In the genomic region with DNA sequence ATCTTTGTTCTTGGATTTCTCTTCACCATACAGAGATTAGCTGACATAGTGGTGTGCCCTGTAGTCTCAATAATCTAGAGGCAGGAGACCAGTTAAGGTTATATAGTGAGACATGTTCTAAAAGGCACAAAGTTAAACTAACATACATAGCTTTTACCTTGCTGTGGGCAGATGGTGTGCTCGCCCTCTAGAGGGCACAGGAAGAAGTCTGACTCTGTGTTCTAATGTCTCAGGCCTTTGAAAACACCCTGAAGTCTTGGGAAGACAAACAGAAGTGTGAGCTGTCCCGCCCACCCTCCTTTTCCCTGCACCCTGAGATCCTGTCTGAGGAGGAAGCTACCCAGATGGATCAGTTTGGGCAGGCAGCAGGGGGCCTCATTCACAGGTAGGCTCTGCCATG, we compare ENCODE assay signal across 11 mouse cellular contexts.
DNase-seq lines count a peak whose midpoint lies in the region; ATAC-seq and TF ChIP-seq lines count a peak whose summit lies in the region.
"Had no signal": no experiment of that assay in that cellular context is flagged by ENCODE, and none has a peak within 500 bp of the region (broad histone marks: within the 10 kb centered on the region; RNA-seq: fewer than 3 reads in every experiment).

No protein-coding gene starts in this region.

- intact Hi-C loops in heart, adult 2 months (cut with DNase I) = no loop called here
- intact Hi-C loops in heart, postnatal 36 days (cut with DNase I) = no loop called here

- TF ChIP-seq POLR2A in heart, adult 2 months (IDR thresholded peaks at IDR 0.05; ENCODE audit: insufficient read depth, low read depth, low read length) = no peak
- TF ChIP-seq POLR2A in thymus, adult 2 months (IDR thresholded peaks at IDR 0.05; ENCODE audit: control insufficient read depth, extremely low read depth, insufficient read depth, low read length, poor library complexity) = no peak

- H3K9ac ChIP-seq in heart, adult 2 months (ENCODE audit: low read depth, low read length) = no peak overlapping the region
- no peak overlapping the region for H3K9ac ChIP-seq in stomach, postnatal 0 days (ENCODE audit: low read length)
- no peak overlapping the region for H3K9ac ChIP-seq in hindbrain, embryonic 16.5 days (ENCODE audit: low read depth, low read length)
- H3K9ac ChIP-seq: embryonic facial prominence, embryonic 12.5 days had no signal

- no peak overlapping the region for H3K27ac ChIP-seq in heart, adult 2 months
- H3K27ac ChIP-seq in thymus, adult 2 months (ENCODE audit: control insufficient read depth, insufficient read depth, low read length) = no peak overlapping the region
- no peak overlapping the region for H3K27ac ChIP-seq in stomach, postnatal 0 days (replicated peaks)
- no peak overlapping the region for H3K27ac ChIP-seq in hindbrain, embryonic 16.5 days (ENCODE audit: low read depth, low read length)
- H3K27ac ChIP-seq: embryonic facial prominence, embryonic 12.5 days had no signal

- peak; percentile 65 for TF ChIP-seq CTCF in heart, adult 2 months (IDR thresholded peaks at IDR 0.05)
- no peak for TF ChIP-seq CTCF in thymus, adult 2 months (IDR thresholded peaks at IDR 0.05; ENCODE audit: borderline replicate concordance, control insufficient read depth, extremely low read depth, insufficient read depth, low read length, poor library complexity)
- peak; percentile 73 for TF ChIP-seq CTCF in stomach, postnatal 0 days (IDR thresholded peaks at IDR 0.05; ENCODE audit: low read depth)

- H3K9me3 ChIP-seq in stomach, postnatal 0 days (ENCODE audit: control insufficient read depth, low read length) = no peaks in the 10 kb centered on the region
- H3K9me3 ChIP-seq in hindbrain, embryonic 16.5 days (ENCODE audit: control insufficient read depth, low read length) = no peaks in the 10 kb centered on the region
- H3K9me3 ChIP-seq: embryonic facial prominence, embryonic 12.5 days had no signal

- no peak for DNase-seq in heart, adult 2 months
- no peak for DNase-seq in heart, postnatal 36 days
- peak; percentile 13 for DNase-seq in thymus, adult 2 months
- DNase-seq in thymus, adult 18-20 months = no peak
- DNase-seq in stomach, postnatal 0 days (ENCODE audit: low spot score) = no peak
- no peak for DNase-seq in spleen, adult 12 weeks (ENCODE audit: low spot score)
- DNase-seq: heart, adult 11 months; lung, adult 18-20 months had no signal

- H3K27me3 ChIP-seq in heart, adult 2 months (ENCODE audit: control insufficient read depth, insufficient read depth, low read length) = no peaks in the 10 kb centered on the region
- H3K27me3 ChIP-seq in thymus, adult 2 months (ENCODE audit: control insufficient read depth, insufficient read depth, low read length) = no peaks in the 10 kb centered on the region
- no peaks in the 10 kb centered on the region for H3K27me3 ChIP-seq in stomach, postnatal 0 days (ENCODE audit: control insufficient read depth, insufficient read depth, low read length)
- H3K27me3 ChIP-seq in hindbrain, embryonic 16.5 days (replicated peaks; ENCODE audit: control insufficient read depth, insufficient read depth, low read length) = no peaks in the 10 kb centered on the region
- H3K27me3 ChIP-seq: embryonic facial prominence, embryonic 12.5 days had no signal

- TF ChIP-seq EP300 in heart, adult 2 months (IDR thresholded peaks at IDR 0.05; ENCODE audit: insufficient read depth, low read depth, low read length) = no peak
- no peak for TF ChIP-seq EP300 in stomach, postnatal 0 days (optimal IDR thresholded peaks at IDR 0.05)

- H3K36me3 ChIP-seq in heart, adult 2 months (ENCODE audit: control insufficient read depth, insufficient read depth, low read length) = no peaks in the 10 kb centered on the region; the same call in 1 of the 2 replicates
- peaks cover 79% of the 10 kb centered on the region for H3K36me3 ChIP-seq in thymus, adult 2 months (ENCODE audit: control insufficient read depth, insufficient read depth, low read length)
- peaks cover 39% of the 10 kb centered on the region for H3K36me3 ChIP-seq in stomach, postnatal 0 days (ENCODE audit: control insufficient read depth, insufficient read depth, low read length)
- peaks cover 37% of the 10 kb centered on the region for H3K36me3 ChIP-seq in hindbrain, embryonic 16.5 days (ENCODE audit: control insufficient read depth, insufficient read depth, low read length)

- ATAC-seq in common myeloid progenitor, adult 5-6 weeks (replicated peaks; ENCODE audit: low read depth, poor library complexity, severe bottlenecking) = 0 out of 2 replicates have a peak, but pooled peaks have one; percentile 31
- ATAC-seq in stomach, postnatal 0 days (ENCODE audit: low FRiP score, low TSS enrichment) = no peak
- no peak for ATAC-seq in hindbrain, embryonic 16.5 days

- 52% methylated on average over 2 of the region's 2 CpGs for WGBS in heart, adult 2 months
- 52% methylated on average over 2 of the region's 2 CpGs for WGBS in thymus, adult 2 months
- 31% methylated on average over 2 of the region's 2 CpGs for WGBS in stomach, postnatal 0 days
- WGBS in hindbrain, embryonic 16.5 days = 37% methylated on average over 2 of the region's 2 CpGs

- no peaks in the 10 kb centered on the region for H3K79me2 ChIP-seq in heart, adult 2 months (replicated peaks; ENCODE audit: control insufficient read depth, insufficient read depth, low read length)

- no peaks in the 10 kb centered on the region for H3K4me1 ChIP-seq in heart, adult 2 months (ENCODE audit: control insufficient read depth, insufficient read depth, low read length)
- peaks cover 19% of the 10 kb centered on the region for H3K4me1 ChIP-seq in thymus, adult 2 months (replicated peaks; ENCODE audit: control insufficient read depth, insufficient read depth, low read length)
- H3K4me1 ChIP-seq in stomach, postnatal 0 days (replicated peaks; ENCODE audit: control insufficient read depth, insufficient read depth) = no peaks in the 10 kb centered on the region
- no peaks in the 10 kb centered on the region for H3K4me1 ChIP-seq in hindbrain, embryonic 16.5 days (ENCODE audit: control insufficient read depth, insufficient read depth, low read depth, low read length)
- H3K4me1 ChIP-seq: embryonic facial prominence, embryonic 12.5 days had no signal

- H3K4me2 ChIP-seq in stomach, postnatal 0 days (replicated peaks; ENCODE audit: low read depth) = no peak overlapping the region
- no peak overlapping the region for H3K4me2 ChIP-seq in hindbrain, embryonic 16.5 days (ENCODE audit: low read length)
- H3K4me2 ChIP-seq: embryonic facial prominence, embryonic 12.5 days had no signal

- no peak overlapping the region for H3K4me3 ChIP-seq in heart, adult 2 months
- no peak overlapping the region for H3K4me3 ChIP-seq in thymus, adult 2 months (ENCODE audit: control insufficient read depth, insufficient read depth, low read length)
- no peak overlapping the region for H3K4me3 ChIP-seq in stomach, postnatal 0 days (ENCODE audit: low read depth, low read length)
- H3K4me3 ChIP-seq in hindbrain, embryonic 16.5 days (ENCODE audit: low read length) = no peak overlapping the region
- H3K4me3 ChIP-seq: embryonic facial prominence, embryonic 12.5 days had no signal
